Mouse (Mus musculus) 3134 (cell line): ENCODE data around the gene Cib4.

ENCODE experiments used
- DNase-seq: peaks from one replicate; pipeline ENCODE4 v3.0.0-alpha.2; 2011; ENCODE audit warnings: low spot score; ENCODE audit not compliant: insufficient read length; ENCODE audit errors: extremely low read depth

Cib4 gene

GRCm38 (mm10) chr5:30545698-30546097 lies at the start of gene Cib4:
Gene Cib4, minus strand, starts transcription at chr5:30545836.
- DNase-seq, result peak; percentile 12

- DNase-seq, result no peak
Observed at GRCm38 (mm10) chr5:30594953-30595560, 49.4 kb upstream of the Cib4 start.

DNA sequence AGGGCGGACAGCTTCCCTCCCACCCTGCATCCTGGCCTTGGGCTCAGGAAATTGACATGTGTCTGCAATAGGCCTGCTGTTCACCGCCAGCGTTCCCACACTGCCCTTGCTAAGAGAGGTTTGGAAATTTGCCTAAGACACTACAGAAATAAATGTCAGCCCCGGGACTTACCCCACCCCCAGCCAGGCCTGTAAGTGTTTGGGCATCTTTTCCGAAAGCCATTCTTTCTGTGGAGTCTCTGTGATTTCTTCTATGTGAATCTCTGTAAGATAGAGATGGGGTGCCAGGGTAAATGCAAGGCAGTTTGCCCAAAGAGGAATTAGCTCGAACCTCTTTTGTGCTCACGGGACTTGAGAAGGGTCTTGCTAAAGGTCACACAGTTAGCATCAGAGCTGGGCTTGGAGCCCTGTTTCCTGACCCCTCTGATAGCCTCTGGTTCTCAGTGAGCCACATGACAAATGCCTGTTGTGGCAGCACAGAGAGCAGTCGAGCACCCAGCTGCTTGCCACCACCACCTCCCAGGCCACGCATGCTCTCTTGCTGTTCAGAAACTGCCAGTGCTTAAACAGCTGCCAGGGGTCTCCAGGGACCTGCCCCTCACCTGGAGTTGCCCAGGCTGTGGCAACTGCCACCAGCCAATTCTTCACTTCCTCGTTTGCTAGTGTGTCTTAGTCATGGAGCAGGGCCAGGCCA lies 48.3 kb upstream of the Cib4 start:
- peak; percentile 60 for DNase-seq

GRCm38 (mm10) chr5:30593360-30593759 lies 47.7 kb upstream of the Cib4 start:
- no peak for DNase-seq

DNA sequence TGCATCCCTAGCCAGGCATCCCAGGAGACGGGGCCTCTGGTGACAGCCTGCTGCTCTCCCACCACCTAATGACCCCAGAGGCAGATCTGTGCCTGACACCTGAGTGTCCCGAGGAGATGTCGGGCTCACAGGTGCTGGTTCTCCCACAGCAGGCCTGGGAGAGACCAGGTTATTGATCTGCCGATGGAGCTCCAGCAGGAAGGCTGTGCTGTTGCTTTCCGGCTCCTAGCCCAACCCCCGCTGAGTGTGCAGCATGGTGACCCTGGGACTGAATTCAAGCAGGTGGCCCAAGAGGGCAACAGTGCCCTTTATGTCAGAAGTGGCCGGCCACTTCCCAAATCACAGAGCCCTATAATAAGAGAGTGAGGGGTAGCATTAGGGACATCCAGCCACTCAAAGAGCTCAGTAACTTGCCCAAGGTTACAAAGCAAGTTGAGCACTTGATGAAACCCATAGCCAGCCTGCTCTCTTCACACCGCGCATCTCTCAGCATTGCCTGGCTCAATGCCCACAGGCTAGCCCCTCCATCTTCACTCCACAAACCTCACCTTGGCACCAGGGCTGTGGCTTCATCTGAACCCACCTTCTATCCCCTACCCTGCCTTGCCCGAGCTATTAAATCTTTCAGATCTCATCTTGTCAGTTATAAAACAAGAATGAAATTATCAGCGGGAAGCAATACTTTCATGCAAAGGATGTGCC lies 46.8 kb upstream of the Cib4 start:
- no peak for DNase-seq

GRCm38 (mm10) chr5:30591786-30592185 lies 46.1 kb upstream of the Cib4 start:
- no peak for DNase-seq

GRCm38 (mm10) chr5:30591205-30591731 lies 45.6 kb upstream of the Cib4 start:
- DNase-seq, result peak; percentile 35

DNA sequence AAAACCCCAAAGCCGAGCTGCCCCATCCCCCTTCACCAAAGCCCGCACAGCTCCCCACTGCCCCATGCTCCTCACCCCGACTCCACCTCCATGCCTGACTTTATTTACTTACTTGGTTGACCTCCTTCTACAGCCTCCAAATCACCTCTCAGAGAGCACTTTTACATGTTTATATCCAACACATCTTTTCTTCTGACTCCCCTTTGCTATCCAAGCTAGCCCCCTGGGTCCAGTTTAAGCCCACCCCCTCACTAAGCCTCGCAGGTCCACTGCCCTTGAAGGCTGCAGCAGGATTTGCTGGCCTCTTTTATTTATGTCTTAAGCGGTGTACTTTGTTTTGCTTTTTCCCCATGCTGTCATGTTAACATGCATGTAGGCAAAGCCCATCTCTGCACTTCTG lies 44.6 kb upstream of the Cib4 start:
- no peak for DNase-seq

- DNase-seq, result no peak
Observed at GRCm38 (mm10) chr5:30589546-30589945, 43.9 kb upstream of the Cib4 start.

DNA sequence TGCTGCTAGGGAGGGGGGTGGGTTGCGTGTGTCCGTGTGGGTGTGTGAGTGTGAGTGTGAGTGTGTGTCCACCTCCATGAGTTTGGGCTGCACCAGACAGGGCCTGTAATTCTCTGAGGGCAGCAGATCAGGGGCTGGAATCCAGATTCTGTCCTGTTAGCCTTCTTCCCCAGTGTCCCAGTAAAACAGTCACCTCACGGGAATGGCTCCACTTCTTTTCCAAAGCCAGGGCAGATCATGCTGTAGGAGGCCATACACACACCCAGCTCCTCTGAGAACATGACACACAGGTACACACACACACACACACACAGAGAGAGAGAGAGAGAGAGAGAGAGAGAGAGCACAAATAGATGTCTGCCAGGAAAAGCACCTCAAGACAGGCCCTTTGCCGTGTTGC lies 43.4 kb upstream of the Cib4 start:
- no peak for DNase-seq

- no peak for DNase-seq
Observed at GRCm38 (mm10) chr5:30588301-30588968, 42.8 kb upstream of the Cib4 start.

DNA sequence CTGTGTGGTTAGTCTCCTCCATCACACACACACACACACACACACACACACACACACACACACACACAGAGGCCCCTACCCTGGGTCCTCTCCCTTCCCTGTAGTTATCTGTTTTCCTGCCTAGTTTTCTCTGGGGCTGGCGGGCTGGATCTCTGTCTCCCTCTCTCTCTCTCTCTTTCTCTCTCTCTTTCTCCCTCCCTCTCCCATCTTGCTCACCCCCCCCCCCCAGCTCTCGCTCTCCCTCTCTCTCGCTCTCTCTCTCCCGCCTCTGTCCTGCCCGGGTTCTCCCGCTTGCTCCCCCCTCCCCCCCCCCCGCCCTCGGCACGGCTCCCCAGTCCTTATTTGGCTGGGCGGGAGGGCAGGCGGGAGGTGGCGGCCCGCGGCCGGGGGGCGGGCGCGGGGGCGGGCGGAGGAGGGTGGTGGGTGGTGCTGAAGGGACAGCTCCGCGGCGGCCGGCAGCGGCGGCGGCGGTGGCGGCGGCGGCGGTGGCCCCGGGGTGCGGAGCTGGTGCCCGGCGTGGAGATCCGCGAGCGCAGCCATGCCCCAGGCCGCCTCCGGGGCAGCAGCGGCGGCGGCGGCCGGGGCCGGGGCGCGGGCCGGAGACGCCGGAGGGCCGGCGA lies 42.2 kb upstream of the Cib4 start, which contains the start of gene Kcnk3:
TSS of gene Kcnk3 (plus strand) at position 490 of the 620 bp plus-strand sequence.
- DNase-seq, result no peak

- DNase-seq, result no peak
Observed at GRCm38 (mm10) chr5:30587101-30587500, 41.5 kb upstream of the Cib4 start.

DNA sequence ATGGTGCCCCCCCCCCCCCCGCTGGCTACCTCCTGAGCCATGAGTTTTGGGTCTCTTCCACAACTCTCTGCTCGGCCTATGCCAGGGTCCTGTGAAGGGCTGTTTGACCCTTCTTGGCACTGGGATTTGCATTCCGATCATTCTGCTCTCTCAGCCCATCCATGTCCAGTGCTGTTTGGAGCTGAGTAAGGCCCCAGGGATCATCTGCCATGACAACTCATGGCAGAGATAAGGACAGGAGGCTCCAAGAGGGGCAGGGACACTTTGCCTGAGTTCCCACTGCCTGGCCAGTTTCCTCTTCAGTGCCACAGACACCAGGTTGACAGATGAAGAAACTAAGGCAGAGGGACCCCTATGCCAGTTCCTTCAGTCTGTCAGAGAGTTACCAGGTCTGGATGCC lies 41.0 kb upstream of the Cib4 start:
- no peak for DNase-seq

DNA sequence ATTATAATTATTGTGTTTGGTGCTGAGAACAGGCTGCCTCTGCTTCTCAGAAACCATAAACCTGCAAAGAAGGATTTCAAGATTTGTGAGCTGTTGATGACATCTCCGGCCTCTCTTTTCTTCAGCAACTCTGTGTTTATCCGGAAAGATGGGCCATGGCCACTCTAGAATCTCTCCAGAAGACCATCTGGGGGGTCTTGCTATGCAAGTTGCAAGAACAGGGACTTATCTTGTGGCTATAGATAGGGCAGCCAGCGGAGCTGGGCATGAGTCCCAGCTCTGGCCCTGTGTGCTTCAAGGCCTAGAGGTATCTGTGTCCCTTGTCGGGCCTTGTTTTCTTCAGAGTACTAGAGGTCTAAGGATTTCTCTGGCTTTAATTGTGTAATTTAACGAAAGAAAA lies 36.4 kb upstream of the Cib4 start:
- DNase-seq, result no peak

GRCm38 (mm10) chr5:30580725-30581124 lies 35.1 kb upstream of the Cib4 start:
- no peak for DNase-seq

DNA sequence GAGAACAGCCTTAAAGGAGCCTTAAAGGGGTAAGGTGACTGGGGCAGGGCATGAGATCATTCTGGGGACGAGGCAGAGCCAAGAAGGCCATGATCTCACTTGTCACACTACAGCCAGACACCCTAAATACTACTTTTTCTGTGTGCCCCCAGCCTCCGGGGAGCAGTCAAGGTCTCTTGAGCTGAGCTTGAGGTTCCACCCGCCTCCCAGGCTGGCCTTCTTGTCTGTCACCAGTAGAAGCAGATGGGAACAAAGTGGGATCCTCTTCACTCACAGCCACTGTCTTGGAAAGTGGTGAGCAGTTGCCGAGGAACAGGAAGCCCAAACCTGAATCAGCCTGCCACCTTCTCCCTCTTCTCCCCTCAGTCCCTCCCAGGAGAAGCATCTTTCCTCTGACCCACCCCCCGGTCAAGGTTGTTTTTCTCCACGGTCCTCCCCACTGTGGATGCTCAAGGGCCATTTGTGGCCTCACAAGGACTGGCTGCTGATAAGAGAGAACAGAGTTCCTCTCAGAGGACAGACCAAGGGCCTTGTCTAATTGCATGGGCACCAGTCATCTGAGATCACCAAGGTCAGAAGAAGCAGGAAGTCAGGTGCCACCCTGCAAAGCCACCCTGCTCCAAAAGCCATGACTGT lies 32.9 kb upstream of the Cib4 start:
- DNase-seq, result no peak

GRCm38 (mm10) chr5:30577654-30578310 lies 32.1 kb upstream of the Cib4 start:
- DNase-seq, result peak; percentile 7

DNA sequence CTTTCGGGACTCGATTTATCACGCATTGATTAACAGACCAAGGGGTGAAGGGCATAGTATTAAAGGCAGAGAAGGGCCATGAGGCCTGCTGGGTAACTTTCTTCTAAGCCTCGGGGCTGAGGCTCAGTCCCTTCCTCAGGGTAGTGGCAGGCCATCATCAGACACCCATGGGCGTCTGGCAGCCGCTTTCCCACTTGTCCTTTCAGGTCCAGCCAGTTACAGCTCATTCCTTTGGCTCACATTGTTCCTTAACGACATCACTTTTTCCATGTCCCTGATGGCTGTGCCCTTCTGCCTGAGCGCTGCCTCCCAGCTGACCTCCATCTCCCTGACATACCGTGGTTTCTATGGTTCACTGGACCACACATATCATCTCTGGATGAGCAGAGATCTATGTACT lies 31.6 kb upstream of the Cib4 start:
- DNase-seq, result peak; percentile 23

DNA sequence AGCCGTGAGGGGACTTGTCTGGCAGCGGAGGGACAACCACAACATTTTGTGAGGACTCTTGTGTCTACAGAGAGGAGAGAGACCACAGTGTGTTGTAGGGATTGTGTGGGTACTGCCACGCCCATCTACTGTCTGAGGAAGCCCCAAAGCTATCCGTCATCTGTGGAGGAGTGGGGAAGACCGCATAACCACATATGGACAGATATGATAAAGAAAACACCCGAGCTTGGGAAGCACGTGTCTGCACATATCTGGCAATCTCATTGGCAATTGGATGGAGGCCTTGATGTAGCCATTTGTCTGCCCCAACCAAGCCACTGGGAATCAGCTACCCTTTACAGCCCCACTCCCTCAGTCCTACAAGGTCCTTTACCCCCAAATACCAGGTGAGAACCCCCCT lies 30.6 kb upstream of the Cib4 start:
- no peak for DNase-seq
